Mouse (Mus musculus): ENCODE data around the gene Pax2. TPM values are rescaled to one million over a fixed set of nuclear protein-coding genes. Genes with fewer than 3 reads are reported as not detected.

Gene Pax2
- total RNA-seq, 1 experiment = not detected

GRCm38 (mm10) chr19:44734116-44734515 lies 21.7 kb upstream of the Pax2 start:
- Histone ChIP-seq H3K9me3 (ENCODE audit: control insufficient read depth, insufficient read depth, low read depth, low read length) (no peaks in the 10 kb centered on the region), H3K36me3 (ENCODE audit: control insufficient read depth, insufficient read depth, low read length, poor library complexity, severe bottlenecking) (no peaks in the 10 kb centered on the region), H3K9ac (ENCODE audit: insufficient read depth, low read depth, low read length, poor library complexity, severe bottlenecking) (no peak overlapping the region), H3K4me1 (ENCODE audit: control insufficient read depth in 2 of 2, insufficient read depth in 2 of 2, low read length in 2 of 2, poor library complexity in 1 of 2) (peaks cover 0 to 2% of the 10 kb centered on the region in 2 experiments; a peak in 1 of 4 replicates), H3K27ac (ENCODE audit: insufficient read depth, low read depth, low read length, poor library complexity, severe bottlenecking) (no peak overlapping the region), H3K4me3 (ENCODE audit: insufficient read depth in 1 of 2, low read depth in 1 of 2, low read length in 2 of 2, poor library complexity in 1 of 2, severe bottlenecking in 1 of 2) (peak overlapping the region in 1 of 2 experiments; percentile 34; a peak in 1 of 4 replicates)
- no peak for DNase-seq (ENCODE audit: low read depth, low spot score)
- no peak for TF ChIP-seq HCFC1 (IDR thresholded peaks at IDR 0.05; ENCODE audit: borderline replicate concordance, insufficient read depth, low read length)
- TF ChIP-seq MAFK (IDR thresholded peaks at IDR 0.05; ENCODE audit: insufficient read depth, low read depth, low read length) = no peak
- no peak for TF ChIP-seq CHD2 (IDR thresholded peaks at IDR 0.05; ENCODE audit: low read depth, low read length)
- no peak for TF ChIP-seq ZNF384 (IDR thresholded peaks at IDR 0.05; ENCODE audit: low read depth, low read length)
- TF ChIP-seq ZC3H11A (IDR thresholded peaks at IDR 0.05; ENCODE audit: borderline replicate concordance, low read depth, low read length) = no peak
- in situ Hi-C loops (cut with MboI; ENCODE audit: low sequenced_read_pairs in 2 of 2, unreplicated experiment in 2 of 2) = loop anchor here in 1 of 2 experiments (25.0 kb wide), 1 partner anchor 147 kb away; no protein-coding TSS in a partner anchor

GRCm38 (mm10) chr19:44734682-44735081 lies 21.2 kb upstream of the Pax2 start:
- DNase-seq (ENCODE audit: low read depth, low spot score) = no peak
- Histone ChIP-seq H3K4me3 (ENCODE audit: insufficient read depth in 1 of 2, low read depth in 1 of 2, low read length in 2 of 2, poor library complexity in 1 of 2, severe bottlenecking in 1 of 2) (peak overlapping the region; percentile 24 to 34; a peak in 3 of 4 replicates), H3K4me1 (ENCODE audit: control insufficient read depth in 2 of 2, insufficient read depth in 2 of 2, low read length in 2 of 2, poor library complexity in 1 of 2) (peaks cover 0 to 4% of the 10 kb centered on the region in 2 experiments; a peak in 1 of 4 replicates), H3K36me3 (ENCODE audit: control insufficient read depth, insufficient read depth, low read length, poor library complexity, severe bottlenecking) (no peaks in the 10 kb centered on the region), H3K9me3 (ENCODE audit: control insufficient read depth, insufficient read depth, low read depth, low read length) (no peaks in the 10 kb centered on the region), H3K9ac (ENCODE audit: insufficient read depth, low read depth, low read length, poor library complexity, severe bottlenecking) (no peak overlapping the region), H3K27ac (ENCODE audit: insufficient read depth, low read depth, low read length, poor library complexity, severe bottlenecking) (no peak overlapping the region)
- TF ChIP-seq ZNF384 (IDR thresholded peaks at IDR 0.05; ENCODE audit: low read depth, low read length) = no peak
- TF ChIP-seq HCFC1 (IDR thresholded peaks at IDR 0.05; ENCODE audit: borderline replicate concordance, insufficient read depth, low read length) = no peak
- no peak for TF ChIP-seq MAFK (IDR thresholded peaks at IDR 0.05; ENCODE audit: insufficient read depth, low read depth, low read length)
- no peak for TF ChIP-seq CHD2 (IDR thresholded peaks at IDR 0.05; ENCODE audit: low read depth, low read length)
- TF ChIP-seq ZC3H11A (IDR thresholded peaks at IDR 0.05; ENCODE audit: borderline replicate concordance, low read depth, low read length) = no peak
- in situ Hi-C loops (cut with MboI; ENCODE audit: low sequenced_read_pairs in 2 of 2, unreplicated experiment in 2 of 2) = loop anchor here in 1 of 2 experiments (25.0 kb wide), 1 partner anchor 147 kb away; no protein-coding TSS in a partner anchor

- DNase-seq (ENCODE audit: low read depth, low spot score) = no peak
- H3K9me3 ChIP-seq (ENCODE audit: control insufficient read depth, insufficient read depth, low read depth, low read length) = no peaks in the 10 kb centered on the region
- H3K9ac ChIP-seq (ENCODE audit: insufficient read depth, low read depth, low read length, poor library complexity, severe bottlenecking) = no peak overlapping the region
- H3K27ac ChIP-seq (ENCODE audit: insufficient read depth, low read depth, low read length, poor library complexity, severe bottlenecking) = no peak overlapping the region
- peaks cover 0 to 7% of the 10 kb centered on the region in 2 experiments; a peak in 1 of 4 replicates for H3K4me1 ChIP-seq (ENCODE audit: control insufficient read depth in 2 of 2, insufficient read depth in 2 of 2, low read length in 2 of 2, poor library complexity in 1 of 2)
- peak overlapping the region in 1 of 2 experiments; percentile 11; a peak in 1 of 4 replicates for H3K4me3 ChIP-seq (ENCODE audit: insufficient read depth in 1 of 2, low read depth in 1 of 2, low read length in 2 of 2, poor library complexity in 1 of 2, severe bottlenecking in 1 of 2)
- TF ChIP-seq HCFC1 (IDR thresholded peaks at IDR 0.05; ENCODE audit: borderline replicate concordance, insufficient read depth, low read length) (no peak), ZC3H11A (IDR thresholded peaks at IDR 0.05; ENCODE audit: borderline replicate concordance, low read depth, low read length) (no peak), ZNF384 (IDR thresholded peaks at IDR 0.05; ENCODE audit: low read depth, low read length) (no peak), CHD2 (IDR thresholded peaks at IDR 0.05; ENCODE audit: low read depth, low read length) (no peak), MAFK (IDR thresholded peaks at IDR 0.05; ENCODE audit: insufficient read depth, low read depth, low read length) (no peak)
- H3K36me3 ChIP-seq (ENCODE audit: control insufficient read depth, insufficient read depth, low read length, poor library complexity, severe bottlenecking) = no peaks in the 10 kb centered on the region
- in situ Hi-C loops (cut with MboI; ENCODE audit: low sequenced_read_pairs in 2 of 2, unreplicated experiment in 2 of 2) = loop anchor here (5.0 to 25.0 kb wide), 4 partner anchors 153 to 497 kb away; partner anchors contain the start of genes Lbx1 (in 2 of the 2) and Tlx1 (in 1 of the 2)
Observed at GRCm38 (mm10) chr19:44740300-44740699, 15.5 kb upstream of the Pax2 start.

GRCm38 (mm10) chr19:44741091-44741763 lies 14.6 kb upstream of the Pax2 start:
- Histone ChIP-seq H3K9me3 (ENCODE audit: control insufficient read depth, insufficient read depth, low read depth, low read length) (no peaks in the 10 kb centered on the region), H3K4me1 (ENCODE audit: control insufficient read depth in 2 of 2, insufficient read depth in 2 of 2, low read length in 2 of 2, poor library complexity in 1 of 2) (peaks cover 0 to 7% of the 10 kb centered on the region in 2 experiments; a peak in 1 of 4 replicates), H3K36me3 (ENCODE audit: control insufficient read depth, insufficient read depth, low read length, poor library complexity, severe bottlenecking) (no peaks in the 10 kb centered on the region), H3K4me3 (ENCODE audit: insufficient read depth in 1 of 2, low read depth in 1 of 2, low read length in 2 of 2, poor library complexity in 1 of 2, severe bottlenecking in 1 of 2) (peak overlapping the region; percentile 4 to 28; a peak in 2 of 4 replicates), H3K9ac (ENCODE audit: insufficient read depth, low read depth, low read length, poor library complexity, severe bottlenecking) (no peak overlapping the region), H3K27ac (ENCODE audit: insufficient read depth, low read depth, low read length, poor library complexity, severe bottlenecking) (no peak overlapping the region)
- DNase-seq (ENCODE audit: low read depth, low spot score) = no peak
- no peak for TF ChIP-seq HCFC1 (IDR thresholded peaks at IDR 0.05; ENCODE audit: borderline replicate concordance, insufficient read depth, low read length)
- no peak for TF ChIP-seq CHD2 (IDR thresholded peaks at IDR 0.05; ENCODE audit: low read depth, low read length)
- TF ChIP-seq ZC3H11A (IDR thresholded peaks at IDR 0.05; ENCODE audit: borderline replicate concordance, low read depth, low read length) = no peak
- TF ChIP-seq MAFK (IDR thresholded peaks at IDR 0.05; ENCODE audit: insufficient read depth, low read depth, low read length) = no peak
- no peak for TF ChIP-seq ZNF384 (IDR thresholded peaks at IDR 0.05; ENCODE audit: low read depth, low read length)
- in situ Hi-C loops (cut with MboI; ENCODE audit: low sequenced_read_pairs in 2 of 2, unreplicated experiment in 2 of 2) = loop anchor here (5.0 to 25.0 kb wide), 4 partner anchors 154 to 496 kb away; partner anchors contain the start of genes Lbx1 (in 2 of the 2) and Tlx1 (in 1 of the 2)
